Mouse (Mus musculus) A20 (cell line): Measurements from ENCODE around the gene Ahctf1.
A peak's percentile ranks its signal among the peaks of the same experiment; 100 is the strongest.
"Not testable (repeated sequence)": the region's sequence is repeated elsewhere in the genome, so short reads cannot be mapped to it uniquely, and the experiment has no call there.

ENCODE experiments used
- DNase-seq: peaks from one replicate; pipeline ENCODE4 v3.0.0-alpha.2; 2011; ENCODE audit warnings: low read depth, low spot score

Gene Ahctf1

DNA sequence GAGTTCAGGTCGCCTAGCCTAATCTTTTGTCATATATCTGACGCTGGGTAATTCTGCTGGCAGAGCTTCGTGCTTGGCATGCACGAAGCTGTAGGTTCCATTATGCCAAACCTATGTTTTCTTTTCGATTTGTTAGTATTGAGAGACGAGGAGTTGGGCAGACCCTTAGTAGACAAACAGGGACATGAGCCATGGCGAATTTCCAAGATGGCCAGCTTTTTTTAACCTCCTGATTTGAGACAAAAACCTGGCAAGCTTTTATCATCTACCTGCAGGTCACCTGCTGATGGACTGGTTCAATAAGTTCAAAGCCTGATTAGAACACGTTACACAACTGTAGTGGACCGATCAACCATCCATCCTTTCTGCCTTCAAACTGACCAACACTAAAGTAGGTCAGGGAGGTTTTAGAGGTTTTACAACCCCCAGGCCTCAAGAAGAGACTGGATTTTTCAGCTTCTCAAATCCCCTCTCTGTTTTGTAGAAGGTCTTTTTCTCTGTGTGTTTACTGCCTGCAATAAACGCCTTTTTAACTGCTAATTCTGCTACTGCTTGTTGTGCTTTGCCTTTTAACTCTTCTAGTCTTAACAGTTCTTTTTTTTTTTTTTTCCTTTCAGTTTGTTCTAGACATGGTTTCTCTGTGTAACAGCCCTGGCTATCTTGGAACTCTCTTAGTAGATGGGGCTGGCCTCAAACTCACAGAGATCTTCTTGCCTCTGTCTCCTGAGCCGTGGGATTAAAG, 831 bp upstream of the Ahctf1 start:
- DNase-seq = no peak

GRCm38 (mm10) chr1:179802610-179803512, 619 bp downstream of the Ahctf1 start, which contains the start of gene Gm10518:
Gm10518 (plus strand) TSS chr1:179803376.
- peak; percentile 76 for DNase-seq

DNA sequence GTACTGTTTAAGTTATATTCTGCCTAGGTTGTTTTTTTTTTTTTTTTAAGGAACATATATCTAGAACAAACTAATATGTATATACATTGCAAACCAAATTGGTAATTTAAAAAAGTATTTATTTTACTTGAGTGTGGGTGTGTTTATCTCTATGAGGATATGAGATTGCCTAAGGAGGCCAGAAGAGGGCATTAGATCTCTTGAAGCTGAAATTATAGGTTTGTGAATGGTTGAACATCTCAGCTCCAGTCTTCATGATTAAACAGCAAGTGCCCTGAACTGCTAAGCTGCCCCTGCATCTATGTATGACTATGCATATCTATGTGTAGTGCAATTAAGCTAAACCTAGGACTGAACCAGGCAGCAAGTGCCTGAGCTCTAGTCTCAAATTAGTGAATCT, 4.7 kb downstream of the Ahctf1 start:
- peak; percentile 42 for DNase-seq

DNA sequence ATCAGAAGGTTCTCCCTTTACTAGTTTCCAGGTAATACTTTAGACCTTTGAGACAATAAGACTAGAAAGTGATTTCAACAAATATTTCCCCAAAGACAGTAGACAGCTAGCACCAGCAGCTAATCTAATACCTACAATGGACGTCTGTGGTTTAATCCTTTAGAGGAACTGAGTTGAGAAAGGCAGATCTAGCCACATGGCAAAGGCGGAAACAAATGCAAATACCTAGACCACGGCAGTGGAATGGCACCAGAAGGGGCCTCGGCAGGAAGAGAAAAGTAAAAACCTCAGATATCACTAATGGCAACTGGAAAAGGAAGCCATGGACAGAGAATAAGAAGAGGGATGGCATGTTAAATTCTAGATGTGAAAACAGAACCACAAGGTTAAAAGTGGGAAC, 16.2 kb downstream of the Ahctf1 start:
- DNase-seq = peak; percentile 54

DNA sequence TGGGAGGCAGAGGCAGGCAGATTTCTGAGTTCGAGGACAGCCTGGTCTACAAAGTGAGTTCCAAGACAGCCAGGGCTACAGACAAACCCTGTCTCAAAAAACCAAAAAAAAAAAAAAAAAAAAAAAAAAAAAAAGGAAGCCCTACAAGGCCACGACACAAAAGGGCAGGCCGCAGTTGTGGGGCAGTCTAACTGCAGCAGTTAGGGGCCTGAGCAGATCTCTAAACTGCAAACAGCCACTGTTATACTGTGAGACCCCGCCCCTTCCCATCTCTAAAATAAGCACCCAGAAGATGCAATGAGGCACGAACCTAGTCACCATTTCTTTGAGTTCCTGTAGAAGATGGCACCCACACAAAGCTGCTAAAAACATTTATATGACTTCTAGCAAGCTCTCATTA, 18.0 kb downstream of the Ahctf1 start:
- peak; percentile 50 for DNase-seq

- no peak for DNase-seq
Measured at GRCm38 (mm10) chr1:179784098-179784497, 19.4 kb downstream of the Ahctf1 start.

DNA sequence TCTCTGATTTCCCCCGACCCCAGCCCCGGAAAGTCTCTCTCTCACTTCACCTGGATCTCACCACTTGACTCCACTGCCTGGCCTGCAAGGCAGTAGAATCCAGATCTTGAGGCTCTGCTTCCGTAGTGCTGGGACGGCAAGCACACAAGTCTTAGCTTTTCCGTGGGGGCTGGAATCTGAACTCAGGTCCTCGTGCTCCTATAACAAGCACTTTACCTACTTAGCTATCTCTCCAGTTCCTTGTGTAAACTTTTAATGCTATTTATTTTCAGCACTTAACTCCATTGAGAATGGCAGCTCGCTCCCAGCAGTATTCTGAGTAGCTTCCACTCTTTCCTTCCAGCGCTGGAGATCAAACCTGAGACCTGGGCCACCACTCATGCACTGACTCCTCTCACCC, 26.6 kb downstream of the Ahctf1 start:
- DNase-seq = no peak

DNA sequence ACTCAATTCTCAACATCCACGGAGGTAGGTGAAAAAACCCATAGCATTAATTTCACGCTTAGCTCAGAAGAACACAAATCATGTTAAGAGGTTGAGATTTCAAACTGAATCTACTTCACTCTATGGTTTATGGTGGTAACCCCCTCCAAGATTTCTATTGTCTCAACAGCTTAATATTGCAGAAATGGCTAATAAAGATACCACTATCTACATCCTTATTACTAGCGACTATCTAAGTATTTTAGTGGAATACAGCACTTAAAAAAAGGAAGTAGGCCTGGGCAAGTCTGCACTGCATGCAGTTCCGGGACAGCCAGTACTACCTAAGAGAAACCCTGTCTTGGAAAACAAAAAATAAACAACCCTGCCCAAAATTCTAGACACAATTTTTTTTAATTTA, 42.9 kb downstream of the Ahctf1 start:
- DNase-seq = no peak

GRCm38 (mm10) chr1:179760086-179760485, 43.4 kb downstream of the Ahctf1 start:
- no peak for DNase-seq

- no peak for DNase-seq
Measured at GRCm38 (mm10) chr1:179756477-179756876, 47.0 kb downstream of the Ahctf1 start.

DNA sequence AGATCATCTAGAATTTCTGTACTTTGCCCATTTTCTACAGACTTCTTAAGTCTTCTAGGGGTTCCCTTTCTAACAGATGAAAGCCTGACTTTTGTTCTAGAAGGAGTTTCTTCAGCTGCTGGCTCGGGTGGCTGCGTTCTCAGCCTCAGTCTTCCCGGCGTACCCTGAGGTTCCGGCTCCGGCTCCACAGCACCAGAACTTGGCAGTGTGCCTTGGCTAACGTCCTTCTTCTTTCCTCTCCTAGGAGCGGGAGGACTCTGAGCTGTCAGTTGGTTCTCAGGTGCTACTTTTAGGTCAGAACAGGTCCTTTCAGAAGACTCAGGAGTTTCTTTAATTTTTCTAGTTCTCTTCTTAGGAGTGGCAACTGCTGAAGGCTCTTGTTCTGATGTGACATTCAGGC, 50.5 kb downstream of the Ahctf1 start:
- DNase-seq = no peak

DNA sequence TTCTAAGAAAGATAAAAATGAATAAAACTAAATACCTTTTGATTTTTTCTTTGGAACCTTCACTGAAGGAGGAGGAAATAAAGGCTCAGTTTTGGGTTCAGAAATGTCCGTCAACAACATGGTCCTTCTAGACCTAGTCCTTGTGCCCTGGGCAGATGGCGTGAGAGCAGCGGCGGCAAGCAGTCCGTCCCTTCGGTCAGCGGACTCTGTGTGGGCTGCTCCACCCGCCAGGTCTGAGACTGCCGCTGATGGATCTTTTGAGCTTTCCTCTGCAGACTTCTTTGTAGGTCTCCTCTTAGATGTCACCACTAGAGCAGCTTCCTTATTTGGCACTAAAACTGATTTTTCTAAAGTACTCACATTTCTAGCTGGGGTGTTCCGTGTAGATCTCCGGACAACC, 51.2 kb downstream of the Ahctf1 start:
- DNase-seq = no peak

- DNase-seq = no peak
Measured at GRCm38 (mm10) chr1:179745171-179745570, 58.3 kb downstream of the Ahctf1 start, which contains the start of gene Kif28. Kif28 (minus strand) TSS chr1:179745271.

- DNase-seq = no peak
Measured at GRCm38 (mm10) chr1:179743593-179744193, 59.8 kb downstream of the Ahctf1 start.

GRCm38 (mm10) chr1:179736483-179736882, 67.0 kb downstream of the Ahctf1 start:
- DNase-seq = no peak

GRCm38 (mm10) chr1:179734500-179735474, 68.7 kb downstream of the Ahctf1 start:
- DNase-seq = peak; percentile 88

DNA sequence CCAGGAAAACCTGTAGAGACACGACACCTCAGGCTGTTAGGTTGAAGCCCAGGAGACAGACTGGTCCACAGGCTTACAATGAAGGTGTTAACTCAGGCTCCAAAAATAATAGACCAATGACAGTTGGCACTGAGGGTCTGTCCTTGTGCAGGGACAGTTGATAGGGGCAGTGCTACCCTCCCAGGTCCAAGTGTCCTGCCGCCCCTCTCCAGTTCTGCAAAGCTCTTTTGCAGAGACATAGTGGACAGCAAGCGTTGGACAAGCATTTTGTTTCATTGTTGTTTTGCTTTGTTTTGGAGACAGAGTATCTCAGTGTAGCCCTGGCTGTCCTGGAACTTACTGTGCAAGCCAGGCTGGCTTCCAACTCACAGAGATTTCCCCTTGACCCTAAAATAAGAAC, 72.1 kb downstream of the Ahctf1 start:
- no peak for DNase-seq

DNA sequence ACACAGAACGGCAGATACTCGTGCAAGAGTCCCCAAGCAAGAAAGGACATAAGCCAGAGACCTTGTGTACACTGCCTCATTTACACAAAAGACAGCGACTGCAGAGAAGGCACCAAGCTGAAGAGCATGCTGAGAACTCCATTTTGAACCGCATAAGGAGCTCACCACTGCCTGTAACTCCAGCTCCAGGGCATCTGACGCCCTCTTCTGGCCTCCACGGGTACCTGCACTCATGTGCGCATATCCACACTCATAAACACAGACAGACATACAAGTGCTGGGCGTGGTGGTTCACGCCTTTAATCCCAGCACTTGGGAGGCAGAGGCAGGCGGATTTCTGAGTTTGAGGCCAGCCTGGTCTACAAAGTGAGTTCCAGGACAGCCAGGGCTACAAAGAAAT, 74.8 kb downstream of the Ahctf1 start:
- no peak for DNase-seq

GRCm38 (mm10) chr1:179722811-179723469, 80.5 kb downstream of the Ahctf1 start:
- no peak for DNase-seq

DNA sequence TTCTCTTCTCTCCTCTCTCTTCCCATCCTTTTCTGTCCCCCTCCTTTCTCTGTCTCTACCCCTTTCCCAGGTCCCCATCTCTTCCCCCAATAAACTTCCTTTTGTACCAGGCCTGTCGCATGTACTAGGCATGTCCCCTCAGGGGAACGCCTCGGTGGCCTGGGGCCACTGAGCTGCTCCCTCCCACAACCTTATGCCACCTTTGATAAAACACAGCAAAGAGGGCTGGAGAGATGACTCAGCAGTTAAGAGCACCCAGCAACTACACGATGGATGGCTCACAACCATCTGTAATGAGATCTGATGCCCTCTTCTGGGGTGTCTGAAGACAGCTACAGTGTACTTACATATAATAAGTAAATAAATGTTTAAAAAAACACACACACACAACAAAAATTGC, 87.7 kb downstream of the Ahctf1 start:
- no peak for DNase-seq

GRCm38 (mm10) chr1:179715289-179715688, 88.2 kb downstream of the Ahctf1 start:
- not testable (repeated sequence) for DNase-seq
